Mouse (Mus musculus) embryo, embryonic 10 days (tissue): ENCODE results near the gene Tbc1d25.

ENCODE experiments used
- DNase-seq: peaks from one replicate; pipeline ENCODE4 v3.0.0-alpha.2; 2015; ENCODE audit warnings: low spot score

Gene Tbc1d25

GRCm38 (mm10) chrX:8179646-8180045 lies 3.7 kb upstream of the Tbc1d25 start:
- DNase-seq = no peak

DNA sequence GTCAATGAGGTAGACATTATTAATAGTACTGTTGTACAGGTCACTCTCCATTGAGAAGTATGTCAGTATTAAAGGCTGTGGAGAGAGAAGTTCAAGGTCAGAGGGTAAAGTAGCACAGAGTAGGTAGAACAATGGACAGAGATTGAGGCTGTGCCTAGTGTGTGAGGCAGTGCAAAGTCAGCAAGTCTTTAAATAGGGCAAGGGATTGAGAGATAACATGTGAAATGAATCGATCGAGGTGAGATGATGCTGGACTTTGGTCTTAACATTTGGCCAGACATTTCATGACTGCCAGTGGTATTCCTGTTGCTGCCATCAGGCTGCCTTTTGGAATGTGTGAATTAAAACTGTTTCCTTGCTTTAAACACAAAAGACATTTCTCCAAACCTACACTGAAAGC lies 2.9 kb upstream of the Tbc1d25 start:
- no peak for DNase-seq

DNA sequence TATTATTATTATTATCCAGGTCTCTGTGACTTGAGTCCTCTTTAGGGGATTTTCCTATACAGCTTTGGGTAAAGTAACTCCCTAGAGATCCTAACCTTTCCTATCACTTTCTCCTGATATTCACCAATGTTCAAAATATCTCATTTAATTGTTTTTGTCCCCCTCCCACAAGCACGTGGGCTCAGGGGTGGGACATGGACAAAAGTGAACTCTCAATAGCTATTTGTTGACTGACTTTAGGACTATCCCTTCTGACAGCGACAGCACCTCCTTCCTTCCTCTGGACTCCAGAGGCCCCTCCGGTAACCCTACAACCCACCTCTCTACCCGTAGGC lies 845 bp downstream of the Tbc1d25 start:
- DNase-seq = no peak

- no peak for DNase-seq
These were observed 8.0 kb downstream of the Tbc1d25 start for GRCm38 (mm10) chrX:8167716-8168647.

- DNase-seq = no peak
These were observed 11.5 kb downstream of the Tbc1d25 start for GRCm38 (mm10) chrX:8164471-8164870.

GRCm38 (mm10) chrX:8163076-8163475 lies 12.9 kb downstream of the Tbc1d25 start:
- DNase-seq = no peak

DNA sequence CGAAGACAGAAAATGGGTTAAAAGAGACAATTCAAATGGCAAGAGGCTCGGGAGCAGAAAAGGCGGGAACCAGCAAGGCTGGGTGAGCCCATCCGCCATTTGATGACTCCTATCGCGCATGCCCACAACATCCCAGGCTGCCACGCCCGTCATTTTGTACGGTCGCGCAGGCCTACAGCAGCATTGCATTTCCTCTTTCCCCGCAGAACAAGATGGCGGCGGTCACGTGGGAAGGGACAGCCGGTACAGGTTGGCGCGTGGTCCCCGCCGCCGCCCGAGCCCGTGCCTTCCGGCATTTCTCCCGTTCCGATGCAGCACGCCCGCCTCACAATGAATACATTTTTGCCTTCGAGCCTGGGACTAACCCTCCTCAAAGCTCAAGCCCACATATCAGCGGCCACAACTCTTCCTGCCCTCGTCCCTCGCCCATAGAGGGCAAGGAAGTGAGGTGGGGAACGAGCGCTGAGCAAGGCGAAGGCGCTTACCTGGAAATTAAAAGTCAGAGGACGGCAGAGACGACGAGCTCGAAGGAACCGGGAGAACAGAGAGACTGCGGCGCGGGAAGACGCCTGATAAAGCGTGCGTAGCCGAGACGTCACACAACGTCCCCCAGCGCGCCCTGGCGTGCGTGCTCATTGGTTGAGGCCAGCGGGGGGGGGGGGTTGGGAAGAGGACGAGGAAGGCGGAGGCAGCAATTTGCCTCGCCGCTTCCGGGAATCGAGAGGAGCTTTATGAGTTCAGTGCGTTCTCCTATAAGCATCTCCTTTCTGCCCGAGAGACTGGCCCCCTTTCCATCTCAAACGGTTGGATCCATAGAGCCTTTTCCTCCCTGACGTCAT lies 30.6 kb downstream of the Tbc1d25 start, which contains the start of gene Rbm3:
Gene Rbm3, minus strand, starts transcription at position 728 of the 839 bp plus-strand sequence.
- peak; percentile 93 for DNase-seq

- no peak for DNase-seq
These were observed 32.2 kb downstream of the Tbc1d25 start for GRCm38 (mm10) chrX:8143750-8144149.

GRCm38 (mm10) chrX:8142948-8143347 lies 33.0 kb downstream of the Tbc1d25 start:
- DNase-seq = no peak

DNA sequence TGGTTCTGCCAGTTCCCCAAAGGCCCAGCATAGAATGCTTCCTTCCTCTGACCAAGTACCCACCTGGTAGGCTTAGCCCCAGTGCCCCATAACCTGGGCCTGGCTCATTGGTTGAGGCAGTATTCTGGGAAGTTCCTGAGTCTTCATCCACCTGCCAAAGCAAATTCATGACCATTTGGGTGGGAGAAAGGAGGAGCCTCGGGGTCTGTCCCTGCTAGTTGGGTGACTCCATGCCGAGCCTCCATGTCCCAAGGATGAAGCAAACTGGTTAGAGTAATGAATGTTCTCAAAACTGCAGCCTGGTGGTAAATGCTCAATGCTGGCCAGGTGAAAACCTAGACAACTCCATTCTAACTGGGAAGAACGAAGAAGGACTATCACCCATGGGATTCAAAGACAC lies 34.9 kb downstream of the Tbc1d25 start:
- DNase-seq = no peak

- no peak for DNase-seq
These were observed 35.5 kb downstream of the Tbc1d25 start for GRCm38 (mm10) chrX:8140446-8140845.

- no peak for DNase-seq
These were observed 36.5 kb downstream of the Tbc1d25 start for GRCm38 (mm10) chrX:8139480-8139879.

DNA sequence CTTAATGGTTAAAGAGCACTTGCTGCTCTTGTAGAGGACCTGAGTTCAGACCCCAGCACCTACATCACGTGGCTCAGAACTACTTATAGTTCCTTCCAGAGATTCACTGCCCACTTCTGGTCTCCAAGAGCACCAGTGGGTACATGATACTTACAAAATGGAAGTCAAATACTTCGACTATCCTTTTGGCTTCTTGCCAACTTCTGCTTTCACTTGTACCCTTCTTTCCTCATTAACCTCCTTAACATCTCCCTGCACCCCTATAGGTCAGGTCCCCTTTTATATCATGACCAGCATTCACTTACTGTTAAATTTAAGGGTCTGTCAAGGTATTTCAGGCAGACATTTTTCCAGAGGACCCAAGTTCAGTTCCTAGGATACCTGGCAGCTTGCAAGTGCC lies 40.1 kb downstream of the Tbc1d25 start:
- DNase-seq = no peak

DNA sequence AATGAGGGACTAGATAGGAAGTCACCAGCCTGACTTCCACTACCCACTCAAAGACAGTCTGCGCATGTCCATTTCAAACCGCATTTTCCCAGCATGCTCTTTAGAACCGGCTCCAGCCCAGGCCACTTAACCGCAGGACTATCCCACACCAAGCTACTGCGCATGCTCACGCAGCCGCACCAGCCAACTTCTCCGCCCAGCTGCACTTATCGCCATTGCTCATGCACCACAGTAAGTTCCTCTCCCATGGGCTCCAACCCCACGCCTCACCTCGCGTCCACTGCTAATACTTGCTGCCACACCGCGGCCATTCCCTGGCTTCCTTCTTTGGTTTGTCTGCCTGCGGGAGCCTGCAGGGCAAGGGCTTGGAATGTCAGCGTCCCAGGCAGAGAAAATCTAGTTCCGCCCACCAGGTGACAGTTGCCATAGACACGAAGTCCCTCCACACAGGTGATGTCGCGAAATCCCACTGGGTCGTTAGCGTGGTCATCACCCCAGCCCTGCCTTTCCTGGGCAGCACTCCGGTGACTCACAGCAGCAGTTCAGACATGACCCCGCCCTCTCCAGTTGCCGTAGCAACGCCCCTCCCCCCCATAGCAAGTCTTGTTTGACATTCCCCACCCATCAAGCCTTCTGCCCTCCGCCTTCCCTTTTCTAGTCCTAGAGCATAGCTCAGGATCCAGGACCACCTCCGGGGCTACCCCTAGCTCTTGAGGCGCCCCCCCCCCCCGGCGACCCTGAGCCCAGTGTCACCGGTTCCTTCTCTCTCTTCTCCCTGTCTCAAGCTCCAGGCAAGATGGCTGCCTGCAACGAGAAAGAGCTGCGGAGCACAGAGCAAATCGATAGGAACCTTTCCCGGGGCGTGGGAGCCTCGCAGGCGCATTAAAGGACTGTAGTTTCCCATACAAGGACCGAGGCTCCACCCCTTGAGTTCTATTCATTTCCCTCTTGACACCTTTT lies 43.7 kb downstream of the Tbc1d25 start, which contains the start of gene Wdr13:
Gene Wdr13, minus strand, starts transcription at position 876 of the 960 bp plus-strand sequence.
- DNase-seq = peak; percentile 93

DNA sequence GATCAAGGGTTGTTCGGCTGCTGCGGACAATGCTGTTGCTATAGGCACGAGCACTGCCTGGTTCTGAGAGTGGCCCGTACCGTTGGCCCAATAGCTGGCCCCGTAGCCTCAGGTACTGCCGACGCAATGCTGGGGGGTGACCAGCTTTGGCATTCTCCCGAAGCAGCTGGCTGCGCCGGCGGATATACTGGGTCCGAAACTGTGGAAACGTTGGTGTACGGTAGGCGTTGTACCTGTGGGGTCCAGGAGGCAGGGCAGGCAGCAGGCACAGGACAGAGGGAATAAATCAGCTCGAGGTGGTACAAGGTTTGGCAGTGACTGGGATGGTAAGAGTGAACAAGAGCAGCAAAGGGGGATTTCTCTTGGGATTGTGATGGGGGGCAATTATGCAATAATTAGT lies 44.6 kb downstream of the Tbc1d25 start:
- no peak for DNase-seq

GRCm38 (mm10) chrX:8125235-8125634 lies 50.7 kb downstream of the Tbc1d25 start:
- no peak for DNase-seq

GRCm38 (mm10) chrX:8123821-8124470 lies 52.0 kb downstream of the Tbc1d25 start:
- no peak for DNase-seq

DNA sequence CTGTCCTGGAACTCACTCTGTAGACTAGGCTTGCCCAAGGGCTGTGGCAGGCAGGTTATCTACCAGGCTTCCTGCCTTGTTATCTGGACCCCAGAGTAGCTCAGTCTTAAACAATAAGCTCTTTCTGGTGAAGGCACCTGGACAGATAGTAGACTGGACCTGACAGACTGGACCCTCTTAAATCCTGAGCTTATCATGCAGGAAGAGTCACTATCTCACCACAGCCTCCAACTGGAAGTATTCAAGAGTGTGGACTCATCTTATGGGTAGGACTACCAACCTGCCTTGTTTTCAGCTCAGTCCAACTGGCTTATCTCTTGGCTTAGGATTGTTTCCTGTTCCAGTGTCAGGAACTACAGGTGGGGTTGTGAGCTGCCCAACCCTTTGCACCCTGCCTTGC lies 58.7 kb downstream of the Tbc1d25 start:
- no peak for DNase-seq

- DNase-seq = no peak
These were observed 60.7 kb downstream of the Tbc1d25 start for GRCm38 (mm10) chrX:8115275-8115674.

GRCm38 (mm10) chrX:8105019-8105418 lies 71.0 kb downstream of the Tbc1d25 start:
- DNase-seq = no peak
